Mouse (Mus musculus) intestine, embryonic 14.5 days (tissue): ENCODE results near the gene Ypel2. TPM values are rescaled to one million over a fixed set of nuclear protein-coding genes. Genes with fewer than 3 reads are reported as not detected.

ENCODE experiments used
- ATAC-seq: fragments of 200-750 bp; cut with Nextera tagmentation; replicated peaks from 2 replicates; pipeline ENCODE4 v1.8.0; 2017; ENCODE audit warnings: low read depth, moderate number of reproducible peaks, moderate TSS enrichment, moderate library complexity; ENCODE audit not compliant: low FRiP score, low TSS enrichment
- DNase-seq: peaks from one replicate; pipeline ENCODE4 v3.0.0-alpha.2; 2018; ENCODE audit warnings: low spot score
- H3K27ac ChIP-seq: fragments of 300-500 bp; sonication (generic); 2 replicates; pipeline ENCODE4 v1.5.1; 2014; ENCODE audit warnings: low read depth, mild to moderate bottlenecking, control low read depth
- H3K27me3 ChIP-seq: fragments of 300-500 bp; sonication (generic); replicated peaks from 2 replicates; pipeline ENCODE4 v1.6.1; 2014; ENCODE audit warnings: low read length, control low read depth; ENCODE audit not compliant: control insufficient read depth, insufficient read depth
- H3K36me3 ChIP-seq: fragments of 300-500 bp; sonication (generic); 2 replicates; pipeline ENCODE4 v1.6.1; 2014; ENCODE audit warnings: low read length, control low read depth; ENCODE audit not compliant: control insufficient read depth, insufficient read depth
- H3K4me1 ChIP-seq: fragments of 300-500 bp; sonication (generic); replicated peaks from 2 replicates; pipeline ENCODE4 v1.6.1; 2014; ENCODE audit warnings: low read length, control low read depth, mixed read lengths; ENCODE audit not compliant: control insufficient read depth, insufficient read depth
- H3K4me2 ChIP-seq: fragments of 300-500 bp; sonication (generic); 2 replicates; pipeline ENCODE4 v1.6.1; 2014; ENCODE audit warnings: low read length
- H3K4me3 ChIP-seq: fragments of 300-500 bp; sonication (generic); 2 replicates; pipeline ENCODE4 v1.5.1; 2014; ENCODE audit warnings: low read depth, low read length, control low read depth, mixed read lengths
- H3K9ac ChIP-seq: fragments of 300-500 bp; sonication (generic); 2 replicates; pipeline ENCODE4 v1.6.1; 2014; ENCODE audit warnings: mild to moderate bottlenecking, low read length
- H3K9me3 ChIP-seq: fragments of 300-500 bp; sonication (generic); 2 replicates; pipeline ENCODE4 v1.6.1; 2016; ENCODE audit warnings: low read length, control low read depth; ENCODE audit not compliant: control insufficient read depth
- WGBS: fragments of 180-500 bp; shearing (Covaris S2); extraction: QIAGEN DNeasy Blood & Tissue Kit; methylation state at CpG from one replicate; pipeline ENCODE4 v1.1.7; 2014; 5-methylcytosine and 5-hydroxymethylcytosine counted together
- polyA plus RNA-seq: library from polyadenylated mRNA; unstranded; fragments of >200 nt; fragmentation: Nextera tagmentation; extraction: Ambion mirVana; gene quantifications from 2 replicates; pipeline ENCODE4 v1.2.1, GENCODE M21; 2014

The Ypel2 gene
- polyA plus RNA-seq, 1 experiment from 2014 or later = 5.9 TPM

DNA sequence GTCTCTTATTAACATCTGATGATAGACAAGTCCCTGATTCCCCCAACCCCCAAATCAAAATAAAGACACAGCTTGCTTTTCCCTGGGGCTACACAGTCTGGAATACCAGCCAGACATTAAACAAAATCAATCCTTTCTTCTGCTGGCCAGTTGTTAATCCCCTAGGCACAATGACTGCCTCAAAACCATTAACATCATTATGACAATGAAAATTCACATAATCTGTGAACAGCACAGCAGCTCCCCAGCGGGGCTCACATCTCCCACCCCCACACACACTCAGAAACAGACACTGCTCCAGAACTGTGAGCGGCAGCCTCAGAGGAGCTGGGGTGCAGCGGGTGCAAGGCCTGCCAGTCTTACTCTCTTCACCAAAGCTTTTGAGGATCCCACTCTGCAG is 3.2 kb downstream of the Ypel2 start:
- H3K9me3 ChIP-seq = no peaks in the 10 kb centered on the region
- peaks cover 9% of the 10 kb centered on the region for H3K4me1 ChIP-seq
- ATAC-seq = no peak
- no peak overlapping the region for H3K4me2 ChIP-seq
- no peak for DNase-seq
- H3K27me3 ChIP-seq = no peaks in the 10 kb centered on the region
- no peaks in the 10 kb centered on the region for H3K36me3 ChIP-seq
- 84% methylated on average over 3 of the region's 3 CpGs for WGBS
- H3K27ac ChIP-seq = no peak overlapping the region
- no peak overlapping the region for H3K9ac ChIP-seq
- no peak overlapping the region for H3K4me3 ChIP-seq

DNA sequence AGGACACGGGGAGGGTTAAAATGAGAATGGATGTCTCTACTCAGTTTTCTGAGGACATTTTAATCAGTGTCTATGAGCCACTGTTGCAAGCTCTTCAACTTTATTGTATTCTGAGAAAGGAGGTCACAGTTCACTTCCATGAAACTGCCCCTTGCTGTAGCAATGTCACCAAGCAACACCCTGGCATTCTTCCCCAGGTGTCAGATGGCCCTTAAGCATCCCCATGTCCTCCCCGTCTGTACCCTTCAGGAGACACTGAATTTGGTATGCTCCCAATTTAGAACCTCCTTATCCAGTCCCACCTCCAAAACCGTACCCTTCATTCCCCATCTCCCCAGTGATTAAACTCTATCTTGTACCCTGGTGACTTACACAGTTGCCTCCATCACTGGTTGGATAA is 8.5 kb downstream of the Ypel2 start:
- H3K27ac ChIP-seq = no peak overlapping the region
- H3K36me3 ChIP-seq = no peaks in the 10 kb centered on the region
- 78% methylated on average over 3 of the region's 3 CpGs for WGBS
- H3K9ac ChIP-seq = no peak overlapping the region
- H3K4me3 ChIP-seq = no peak overlapping the region
- DNase-seq (no peak), ATAC-seq (no peak)
- H3K27me3 ChIP-seq = no peaks in the 10 kb centered on the region
- H3K4me2 ChIP-seq = no peak overlapping the region
- H3K9me3 ChIP-seq = no peaks in the 10 kb centered on the region
- no peaks in the 10 kb centered on the region for H3K4me1 ChIP-seq

DNA sequence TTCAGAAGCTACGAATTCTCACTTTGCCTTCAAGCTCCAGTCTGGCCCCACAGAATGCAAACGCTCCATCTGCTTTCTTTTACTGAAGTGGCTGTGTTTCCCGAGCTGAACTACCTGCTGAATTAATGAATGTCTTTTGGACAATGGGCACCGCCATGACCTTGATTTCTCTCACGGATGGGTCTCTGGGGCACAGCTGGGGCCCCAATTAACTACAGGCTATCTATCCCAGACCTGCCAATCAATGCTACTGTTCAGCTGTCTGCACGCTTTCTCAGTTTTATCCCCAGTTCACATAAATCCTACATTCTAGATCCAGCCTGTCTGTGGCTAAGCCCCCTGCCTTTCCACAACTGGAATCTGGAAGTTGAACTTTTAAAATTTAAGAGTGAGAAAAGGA is 10.5 kb downstream of the Ypel2 start:
- Histone ChIP-seq H3K9me3 (no peaks in the 10 kb centered on the region), H3K4me1 (no peaks in the 10 kb centered on the region), H3K4me2 (no peak overlapping the region), H3K27ac (no peak overlapping the region), H3K4me3 (no peak overlapping the region), H3K27me3 (no peaks in the 10 kb centered on the region), H3K9ac (no peak overlapping the region), H3K36me3 (no peaks in the 10 kb centered on the region)
- ATAC-seq (no peak), DNase-seq (no peak)
- WGBS = 78% methylated on average over 6 of the region's 6 CpGs

DNA sequence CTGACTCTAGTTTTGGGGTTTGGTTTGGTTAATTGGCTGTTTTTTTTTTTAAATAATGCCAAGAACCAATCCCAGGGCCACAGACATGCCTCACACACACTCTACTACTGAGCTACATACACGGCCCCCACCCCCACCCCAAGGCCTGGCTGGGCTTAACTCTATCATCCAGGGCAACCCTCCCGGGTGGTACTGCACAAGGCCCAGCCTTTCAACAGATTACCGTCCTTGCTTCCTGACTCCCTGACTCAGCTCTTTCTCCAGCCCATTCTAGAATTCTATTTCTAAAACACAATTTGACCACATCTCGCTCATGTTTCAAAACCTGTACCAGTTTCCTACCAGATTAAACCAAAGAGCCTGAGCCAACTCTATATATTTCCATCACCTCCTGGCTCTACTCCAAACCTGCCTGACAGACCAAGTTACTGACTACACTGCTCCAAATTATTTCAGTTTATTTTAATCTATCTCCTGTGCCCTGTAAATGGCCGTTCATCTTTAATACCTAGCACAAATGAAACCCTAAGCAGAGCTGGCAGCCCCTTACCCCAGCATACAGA is 12.2 kb downstream of the Ypel2 start:
- whole genome bisulfite sequencing = 59% methylated on average over 5 of the region's 5 CpGs
- no peak for ATAC-seq

DNA sequence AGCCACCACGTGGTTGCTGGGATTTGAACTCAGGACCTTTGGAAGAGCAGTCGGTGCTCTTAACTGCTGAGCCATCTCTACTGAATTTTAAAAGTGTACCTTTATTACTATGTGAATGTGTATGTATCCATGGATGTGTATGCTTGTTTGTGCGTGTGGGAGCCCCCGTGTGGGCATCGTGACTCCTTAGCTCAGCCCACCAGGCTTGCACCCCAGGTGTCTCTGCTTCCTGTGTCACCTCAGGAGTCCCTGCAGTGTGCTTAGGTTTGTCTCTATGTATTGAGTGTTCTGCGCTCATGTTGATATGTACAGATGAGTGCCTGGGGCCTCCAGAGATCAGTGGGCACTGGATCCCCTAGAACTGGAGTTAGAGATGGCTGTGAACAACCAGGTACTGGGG is 13.0 kb downstream of the Ypel2 start:
- WGBS = 87% methylated on average over 6 of the region's 6 CpGs
- Histone ChIP-seq H3K27ac (no peak overlapping the region), H3K4me3 (no peak overlapping the region), H3K9ac (no peak overlapping the region), H3K9me3 (no peaks in the 10 kb centered on the region), H3K4me1 (no peaks in the 10 kb centered on the region), H3K36me3 (no peaks in the 10 kb centered on the region), H3K27me3 (no peaks in the 10 kb centered on the region), H3K4me2 (no peak overlapping the region)
- ATAC-seq (no peak), DNase-seq (no peak)

More for the DNA sequence above, 12.2 kb downstream of the Ypel2 start:
- no peak overlapping the region for H3K27ac ChIP-seq
- no peaks in the 10 kb centered on the region for H3K36me3 ChIP-seq
- no peaks in the 10 kb centered on the region for H3K9me3 ChIP-seq
- no peaks in the 10 kb centered on the region for H3K27me3 ChIP-seq
- no peak overlapping the region for H3K4me3 ChIP-seq
- no peak for DNase-seq
- no peak overlapping the region for H3K4me2 ChIP-seq
- H3K9ac ChIP-seq = no peak overlapping the region
- H3K4me1 ChIP-seq = no peaks in the 10 kb centered on the region

DNA sequence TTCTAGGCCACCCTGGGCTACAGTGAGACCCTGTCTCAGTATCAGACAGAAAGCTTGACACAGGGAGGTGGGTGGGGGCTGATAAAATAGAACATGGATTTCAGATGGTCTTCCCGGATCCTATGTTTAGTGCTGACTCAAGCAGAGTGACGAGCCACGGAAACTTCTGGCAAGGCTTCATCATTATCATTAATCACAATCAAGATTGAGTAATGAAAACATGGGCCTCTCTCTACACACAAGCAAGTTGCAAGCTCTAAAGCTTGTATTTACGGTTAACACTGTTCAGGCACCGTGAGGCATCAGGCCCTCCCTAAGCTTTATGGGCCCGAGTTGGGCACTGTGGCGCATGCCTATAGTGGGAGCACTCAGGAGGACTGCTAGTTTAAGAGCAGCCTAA is 13.7 kb downstream of the Ypel2 start:
- no peak for DNase-seq
- no peak overlapping the region for H3K4me3 ChIP-seq
- no peak overlapping the region for H3K9ac ChIP-seq
- no peak for ATAC-seq
- H3K4me2 ChIP-seq = no peak overlapping the region
- H3K36me3 ChIP-seq = no peaks in the 10 kb centered on the region
- no peak overlapping the region for H3K27ac ChIP-seq
- H3K9me3 ChIP-seq = no peaks in the 10 kb centered on the region
- H3K4me1 ChIP-seq = no peaks in the 10 kb centered on the region
- WGBS = 87% methylated on average over 7 of the region's 7 CpGs
- no peaks in the 10 kb centered on the region for H3K27me3 ChIP-seq

DNA sequence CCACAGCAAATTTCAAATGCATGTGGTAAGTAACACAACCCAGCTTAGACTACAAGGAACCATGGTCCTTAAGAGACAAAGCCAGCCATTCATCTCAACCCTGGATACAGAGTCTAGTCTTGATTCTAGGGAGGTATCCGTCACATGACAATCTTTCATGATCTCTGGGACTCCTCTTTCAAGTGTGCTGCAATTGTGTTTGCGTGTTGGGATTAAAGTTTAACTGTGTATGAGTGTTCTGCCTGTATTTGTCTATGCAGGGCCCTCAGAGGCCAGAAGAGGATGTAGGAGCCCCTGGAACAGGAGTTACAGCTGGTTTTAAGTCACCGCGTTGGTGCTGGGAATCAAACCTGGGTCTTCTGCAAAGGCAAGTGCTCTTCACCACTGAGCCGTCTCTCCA is 16.3 kb downstream of the Ypel2 start:
- DNase-seq = no peak
- Histone ChIP-seq H3K4me1 (no peaks in the 10 kb centered on the region), H3K27me3 (no peaks in the 10 kb centered on the region), H3K9ac (no peak overlapping the region), H3K27ac (no peak overlapping the region), H3K4me2 (no peak overlapping the region), H3K4me3 (no peak overlapping the region), H3K9me3 (no peaks in the 10 kb centered on the region), H3K36me3 (peaks cover 6% of the 10 kb centered on the region; the same call in 1 of the 2 replicates)
- WGBS = 93% methylated on average over 5 of the region's 5 CpGs
- no peak for ATAC-seq

DNA sequence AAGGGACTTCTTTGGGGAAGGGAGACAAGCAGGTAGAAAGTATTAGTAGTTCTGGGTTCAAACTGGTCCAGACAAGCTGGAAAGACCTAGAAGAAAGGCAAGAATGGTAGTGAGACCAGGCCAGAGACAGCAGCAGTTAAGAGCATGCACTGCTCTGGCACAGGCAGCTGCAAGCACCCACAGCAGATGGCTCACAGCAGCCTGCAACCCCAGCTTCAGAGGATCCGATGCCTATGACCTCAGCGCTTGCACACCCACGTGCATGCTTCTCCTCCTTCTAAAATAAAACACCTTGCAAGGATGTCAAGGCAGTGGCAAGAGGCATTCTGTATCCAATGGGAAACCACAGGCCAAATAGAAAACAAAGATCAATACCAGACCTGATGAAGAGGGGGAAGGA is 19.1 kb downstream of the Ypel2 start:
- no peak overlapping the region for H3K4me3 ChIP-seq
- no peaks in the 10 kb centered on the region for H3K9me3 ChIP-seq
- H3K4me2 ChIP-seq = no peak overlapping the region
- peaks cover 12% of the 10 kb centered on the region; the same call in 1 of the 2 replicates for H3K36me3 ChIP-seq
- 66% methylated on average over 3 of the region's 3 CpGs for WGBS
- H3K4me1 ChIP-seq = no peaks in the 10 kb centered on the region
- H3K27me3 ChIP-seq = no peaks in the 10 kb centered on the region
- H3K27ac ChIP-seq = no peak overlapping the region
- H3K9ac ChIP-seq = no peak overlapping the region
- ATAC-seq = no peak
- DNase-seq = no peak

DNA sequence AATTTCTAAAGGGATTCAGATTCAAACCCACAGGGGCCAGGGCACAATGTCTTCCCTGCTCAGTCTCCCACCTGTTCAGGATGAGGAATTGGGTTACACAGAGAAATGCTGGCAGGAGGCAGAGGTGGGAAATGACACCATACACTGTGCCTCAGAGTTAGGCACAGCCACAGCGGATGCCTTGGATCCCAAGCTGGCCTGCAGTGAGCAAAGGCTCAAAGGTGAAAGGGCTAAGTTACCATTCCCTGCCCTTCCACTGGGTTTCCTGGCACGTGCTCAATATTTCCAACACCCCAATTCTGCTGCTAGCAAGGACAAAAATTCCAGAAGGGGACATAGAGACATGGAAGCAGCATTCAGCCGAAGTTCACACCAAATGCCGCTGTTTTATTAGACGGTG is 20.3 kb downstream of the Ypel2 start:
- ATAC-seq = no peak
- no peaks in the 10 kb centered on the region; the same call in 1 of the 2 replicates for H3K4me1 ChIP-seq

More for the DNA sequence above, 20.3 kb downstream of the Ypel2 start:
- Histone ChIP-seq H3K36me3 (peaks cover 12% of the 10 kb centered on the region; the same call in 1 of the 2 replicates), H3K9ac (no peak overlapping the region), H3K9me3 (no peaks in the 10 kb centered on the region), H3K27ac (no peak overlapping the region), H3K4me2 (no peak overlapping the region), H3K4me3 (no peak overlapping the region), H3K27me3 (no peaks in the 10 kb centered on the region)
- 70% methylated on average over 5 of the region's 5 CpGs for WGBS
- no peak for DNase-seq
